Mouse (Mus musculus) thymus, adult 2 months (tissue): ENCODE results near the gene Ccn2. TPM values are rescaled to one million over a fixed set of nuclear protein-coding genes. Genes with fewer than 3 reads are reported as not detected.

Experiments
- DNase-seq: peaks from one replicate; pipeline ENCODE4 v3.0.0; 2021
- H3K27ac ChIP-seq: fragments of 200-500 bp; 2 replicates; pipeline ENCODE4 v1.5.1; 2012; ENCODE audit warnings: low read length, control low read depth; ENCODE audit not compliant: control insufficient read depth, insufficient read depth
- H3K27me3 ChIP-seq: fragments of 200-500 bp; 2 replicates; pipeline ENCODE4 v1.6.1; 2012; ENCODE audit warnings: mild to moderate bottlenecking, low read length, moderate library complexity, mixed read lengths; ENCODE audit not compliant: control insufficient read depth, insufficient read depth
- H3K36me3 ChIP-seq: fragments of 200-500 bp; 2 replicates; pipeline ENCODE4 v1.6.1; 2012; ENCODE audit warnings: mild to moderate bottlenecking, low read length, moderate library complexity; ENCODE audit not compliant: control insufficient read depth, insufficient read depth
- H3K4me1 ChIP-seq: fragments of 200-500 bp; replicated peaks from 2 replicates; pipeline ENCODE4 v1.6.1; 2012; ENCODE audit warnings: low read length; ENCODE audit not compliant: control insufficient read depth, insufficient read depth
- H3K4me3 ChIP-seq: fragments of 200-500 bp; 2 replicates; pipeline ENCODE4 v1.5.1; 2012; ENCODE audit warnings: mild to moderate bottlenecking, low read length, control low read depth, moderate library complexity; ENCODE audit not compliant: control insufficient read depth, insufficient read depth
- CTCF ChIP-seq: fragments of 200-500 bp; IDR thresholded peaks from 2 replicates; pipeline ENCODE4 v1.5.1; 2012; ENCODE audit warnings: mild to moderate bottlenecking, control low read depth, low read length, moderate library complexity, borderline replicate concordance; ENCODE audit not compliant: control insufficient read depth, poor library complexity, insufficient read depth; ENCODE audit errors: extremely low read depth
- POLR2A ChIP-seq: fragments of 200-500 bp; IDR thresholded peaks from 2 replicates; pipeline ENCODE4 v1.6.1; 2012; ENCODE audit warnings: mild to moderate bottlenecking, low read length, control low read depth, moderate library complexity; ENCODE audit not compliant: control insufficient read depth, poor library complexity, insufficient read depth; ENCODE audit errors: extremely low read depth
- WGBS: fragments of 180-500 bp; shearing (Covaris S2); methylation state at CpG from one replicate; pipeline ENCODE4 v1.1.7; 2018; 5-methylcytosine and 5-hydroxymethylcytosine counted together
- polyA plus RNA-seq: library from polyadenylated mRNA; depleted of rRNA; stranded (reverse); fragments of >200 nt; gene quantifications from 2 replicates; pipeline ENCODE4 v1.2.3, GENCODE M21; 2012

The Ccn2 gene
- polyA plus RNA-seq, 1 experiment = 19.7 TPM

- 14% methylated on average over 2 of the region's 2 CpGs for WGBS
- TF ChIP-seq CTCF (no peak), POLR2A (no peak)
- no peak for DNase-seq
- Histone ChIP-seq H3K27ac (no peak overlapping the region), H3K36me3 (no peaks in the 10 kb centered on the region), H3K4me1 (peaks cover 9% of the 10 kb centered on the region), H3K27me3 (peaks cover 8% of the 10 kb centered on the region), H3K4me3 (no peak overlapping the region)
These were observed 2.9 kb upstream of the Ccn2 start for GRCm38 (mm10) chr10:24592318-24592717.

GRCm38 (mm10) chr10:24592969-24593368, 2.3 kb upstream of the Ccn2 start:
- TF ChIP-seq CTCF (no peak), POLR2A (no peak)
- DNase-seq = no peak
- H3K36me3 ChIP-seq = no peaks in the 10 kb centered on the region
- H3K4me3 ChIP-seq = no peak overlapping the region
- peaks cover 9% of the 10 kb centered on the region for H3K4me1 ChIP-seq
- H3K27ac ChIP-seq = no peak overlapping the region
- peaks cover 8% of the 10 kb centered on the region for H3K27me3 ChIP-seq
- 7% methylated on average over 7 of the region's 7 CpGs for WGBS

DNA sequence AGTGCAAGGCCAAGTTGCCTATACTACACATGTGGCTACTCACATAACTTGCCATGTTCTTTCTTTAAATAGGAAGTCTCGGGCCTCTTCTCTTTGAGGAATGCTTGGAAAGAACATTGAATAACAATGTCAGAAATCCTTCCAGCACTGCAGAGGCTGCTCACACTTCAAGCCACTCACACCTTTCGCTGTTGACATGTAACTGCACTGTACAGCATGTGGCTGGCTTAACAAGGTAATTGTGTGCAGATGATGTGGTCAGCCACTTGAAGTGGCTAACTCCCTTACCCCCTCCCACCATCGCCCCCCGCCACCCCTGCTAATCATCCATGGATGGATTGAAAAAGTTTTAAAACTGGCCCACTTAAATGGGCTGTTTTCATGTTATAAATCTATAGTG, 1.7 kb upstream of the Ccn2 start:
- TF ChIP-seq CTCF = no peak
- TF ChIP-seq POLR2A = no peak
- H3K36me3 ChIP-seq = no peaks in the 10 kb centered on the region
- peaks cover 9% of the 10 kb centered on the region for H3K4me1 ChIP-seq
- no peak for DNase-seq
- H3K4me3 ChIP-seq = no peak overlapping the region
- WGBS = 86% methylated on average over 4 of the region's 4 CpGs
- H3K27ac ChIP-seq = no peak overlapping the region
- H3K27me3 ChIP-seq = peaks cover 8% of the 10 kb centered on the region

- TF ChIP-seq POLR2A = no peak
- no peak for TF ChIP-seq CTCF
- H3K36me3 ChIP-seq = no peaks in the 10 kb centered on the region
- H3K27me3 ChIP-seq = peaks cover 8% of the 10 kb centered on the region
- no peak overlapping the region for H3K27ac ChIP-seq
- H3K4me3 ChIP-seq = peak overlapping the region; percentile 31; the same call in 1 of the 2 replicates
- peaks cover 9% of the 10 kb centered on the region for H3K4me1 ChIP-seq
- no peak for DNase-seq
- WGBS = 63% methylated on average over 31 of the region's 31 CpGs
These were observed 994 bp downstream of the Ccn2 start for GRCm38 (mm10) chr10:24596003-24596868.

DNA sequence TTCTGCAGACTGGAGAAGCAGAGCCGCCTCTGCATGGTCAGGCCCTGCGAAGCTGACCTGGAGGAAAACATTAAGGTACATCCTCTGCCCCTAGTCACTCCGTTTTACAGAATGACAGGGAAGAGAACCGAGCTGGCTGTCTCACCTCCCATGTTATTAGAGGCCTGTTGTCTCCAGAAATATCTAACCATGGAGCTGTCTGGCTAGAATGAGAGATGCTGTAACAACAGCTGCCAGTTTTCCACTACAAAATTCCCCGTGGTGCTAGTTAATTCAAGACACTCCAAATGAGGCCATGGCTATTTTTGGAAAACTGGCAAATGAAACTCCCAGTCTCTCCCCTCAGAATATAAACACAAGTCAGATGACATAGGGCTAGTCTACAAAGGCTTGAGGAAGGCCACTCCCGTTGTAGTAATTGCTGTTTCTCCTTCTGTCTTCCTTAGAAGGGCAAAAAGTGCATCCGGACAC, 1.7 kb downstream of the Ccn2 start:
- Histone ChIP-seq H3K27me3 (peaks cover 8% of the 10 kb centered on the region), H3K4me3 (no peak overlapping the region)
- no peak for DNase-seq

DNA sequence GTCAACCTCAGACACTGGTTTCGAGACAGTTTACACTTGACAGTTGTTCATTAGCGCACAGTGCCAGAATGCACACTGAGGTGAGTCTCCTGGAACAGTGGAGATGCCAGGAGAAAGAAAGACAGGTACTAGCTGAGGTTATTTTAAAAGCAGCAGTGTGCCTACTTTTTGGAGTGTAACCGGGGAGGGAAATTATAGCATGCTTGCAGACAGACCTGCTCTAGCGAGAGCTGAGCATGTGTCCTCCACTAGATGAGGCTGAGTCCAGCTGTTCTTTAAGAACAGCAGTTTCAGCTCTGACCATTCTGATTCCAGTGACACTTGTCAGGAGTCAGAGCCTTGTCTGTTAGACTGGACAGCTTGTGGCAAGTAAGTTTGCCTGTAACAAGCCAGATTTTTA, 2.5 kb downstream of the Ccn2 start:
- no peak overlapping the region for H3K4me3 ChIP-seq
- no peak for DNase-seq
- WGBS = 99% methylated on average over 4 of the region's 4 CpGs
- H3K27ac ChIP-seq = no peak overlapping the region
- TF ChIP-seq CTCF = no peak
- peaks cover 8% of the 10 kb centered on the region for H3K27me3 ChIP-seq
- no peaks in the 10 kb centered on the region for H3K36me3 ChIP-seq
- peaks cover 9% of the 10 kb centered on the region for H3K4me1 ChIP-seq

More for the DNA sequence above, 1.7 kb downstream of the Ccn2 start:
- TF ChIP-seq POLR2A = no peak
- WGBS = 90% methylated on average over 7 of the region's 7 CpGs
- Histone ChIP-seq H3K36me3 (no peaks in the 10 kb centered on the region), H3K27ac (no peak overlapping the region), H3K4me1 (peaks cover 9% of the 10 kb centered on the region)
